Mouse (Mus musculus): ENCODE measurements around the gene Slc37a3. TPM values are rescaled to one million over a fixed set of nuclear protein-coding genes. Genes with fewer than 3 reads are reported as not detected.

The Slc37a3 gene
- polyA plus RNA-seq, 1 experiment from 2014 or later = 10.3 TPM

DNA sequence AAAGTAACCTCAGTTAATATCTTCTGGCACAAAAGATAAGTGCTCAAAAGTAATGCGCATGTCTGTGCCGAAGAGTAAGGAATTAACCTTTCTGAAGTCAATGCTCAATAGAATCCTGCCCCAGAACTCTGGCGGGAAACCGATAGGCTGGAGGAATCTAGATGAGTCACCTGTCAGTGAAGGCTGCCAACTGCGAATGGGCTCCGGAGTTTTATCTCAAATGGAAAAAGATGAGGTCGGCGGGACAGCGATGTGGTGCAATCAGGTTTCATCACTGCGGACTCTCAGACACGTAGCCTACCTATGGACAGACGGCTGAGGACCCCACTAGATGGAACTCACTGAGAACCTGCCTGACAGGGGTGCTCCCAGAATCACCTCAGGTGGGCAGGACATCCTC is 63.0 kb downstream of the Slc37a3 start:
- no peaks in the 10 kb centered on the region for H3K4me1 ChIP-seq
- no peaks in the 10 kb centered on the region for H3K36me3 ChIP-seq
- no peaks in the 10 kb centered on the region for H3K9me3 ChIP-seq (replicated peaks)
- H3K4me2 ChIP-seq = no peak overlapping the region
- H3K4me3 ChIP-seq = no peak overlapping the region
- H3K27ac ChIP-seq = no peak overlapping the region
- no peak for ATAC-seq
- H3K9ac ChIP-seq = no peak overlapping the region
- 75% methylated on average over 12 of the region's 12 CpGs for WGBS (ENCODE audit: insufficient replicate concordance)
- H3K27me3 ChIP-seq (replicated peaks) = no peaks in the 10 kb centered on the region

DNA sequence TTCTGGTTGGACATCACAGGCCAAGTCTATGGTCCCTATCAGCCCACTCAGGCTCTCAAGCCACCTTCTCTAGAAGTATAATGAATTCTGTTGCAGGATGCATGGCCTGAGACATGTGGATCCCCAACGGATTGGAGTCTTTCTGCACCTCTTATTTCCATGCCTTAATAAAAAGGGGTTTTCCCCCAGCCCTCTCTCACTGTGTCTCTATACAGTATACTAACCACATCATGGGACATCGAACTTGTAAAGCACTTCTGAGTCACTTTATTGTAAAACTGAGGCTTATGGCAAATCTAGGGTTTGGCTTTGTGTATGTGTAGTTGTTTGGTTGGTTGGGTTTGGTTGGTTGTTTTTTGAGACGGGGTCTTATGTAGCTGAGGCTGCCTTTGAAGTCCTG is 65.7 kb downstream of the Slc37a3 start:
- Histone ChIP-seq H3K9me3 (replicated peaks) (no peaks in the 10 kb centered on the region), H3K4me3 (no peak overlapping the region), H3K4me2 (no peak overlapping the region), H3K4me1 (no peaks in the 10 kb centered on the region), H3K27ac (no peak overlapping the region), H3K27me3 (replicated peaks) (no peaks in the 10 kb centered on the region), H3K9ac (no peak overlapping the region), H3K36me3 (no peaks in the 10 kb centered on the region)
- WGBS (ENCODE audit: insufficient replicate concordance) = 63% methylated on average over 3 of the region's 3 CpGs
- ATAC-seq = no peak

DNA sequence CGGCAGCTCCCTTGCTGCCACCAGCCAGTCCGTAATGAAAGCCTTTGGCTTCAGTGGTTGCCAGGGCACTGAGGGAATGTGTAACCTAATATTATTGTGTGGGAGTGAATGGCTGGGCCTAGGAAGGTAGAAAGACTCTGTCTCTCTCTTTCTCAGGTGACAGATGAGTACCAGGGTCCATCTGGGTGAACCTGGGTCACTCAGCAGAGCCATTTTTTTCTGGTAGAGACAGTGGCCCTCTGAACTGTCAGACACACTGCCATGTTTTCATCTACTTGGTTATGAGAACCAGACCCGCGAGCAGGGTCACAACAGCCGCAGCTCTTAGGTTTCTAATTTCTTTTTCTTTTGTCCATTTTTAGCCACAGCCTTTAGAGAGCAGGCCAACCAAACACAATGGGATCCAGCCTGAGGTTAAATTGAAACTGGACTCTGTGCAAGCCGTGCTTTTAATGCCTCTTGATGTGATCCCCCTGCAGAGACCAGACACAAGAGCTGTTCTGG is 73.1 kb downstream of the Slc37a3 start:
- Histone ChIP-seq H3K9me3 (replicated peaks) (no peaks in the 10 kb centered on the region), H3K9ac (no peak overlapping the region), H3K4me2 (no peak overlapping the region), H3K4me3 (no peak overlapping the region), H3K36me3 (no peaks in the 10 kb centered on the region), H3K27me3 (replicated peaks) (no peaks in the 10 kb centered on the region), H3K4me1 (no peaks in the 10 kb centered on the region), H3K27ac (no peak overlapping the region)
- 68% methylated on average over 6 of the region's 6 CpGs for WGBS (ENCODE audit: insufficient replicate concordance)
- no peak for ATAC-seq

DNA sequence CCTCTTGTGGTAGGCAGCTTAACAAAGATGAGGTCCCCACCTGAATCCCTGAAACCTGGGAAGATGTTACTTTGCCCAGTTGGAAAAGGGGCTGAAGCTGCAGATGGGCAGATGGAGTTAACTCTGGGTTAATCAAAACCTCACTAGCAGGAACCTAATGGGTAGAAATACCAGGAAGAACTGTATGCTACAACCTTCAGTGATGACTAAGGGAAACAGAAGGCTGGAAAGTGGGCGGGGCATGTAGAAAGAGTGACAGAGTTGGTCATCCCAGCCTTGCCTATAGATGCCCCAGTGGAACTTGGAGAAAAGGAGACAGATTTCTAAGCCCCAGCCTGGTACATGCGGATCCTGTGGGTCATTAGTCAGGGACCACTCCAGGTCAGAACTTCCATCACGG is 76.0 kb downstream of the Slc37a3 start:
- Histone ChIP-seq H3K4me1 (no peaks in the 10 kb centered on the region), H3K27ac (no peak overlapping the region), H3K4me2 (no peak overlapping the region), H3K9me3 (replicated peaks) (no peaks in the 10 kb centered on the region), H3K27me3 (replicated peaks) (no peaks in the 10 kb centered on the region), H3K9ac (no peak overlapping the region), H3K36me3 (no peaks in the 10 kb centered on the region), H3K4me3 (no peak overlapping the region)
- no peak for ATAC-seq
- 60% methylated on average over 3 of the region's 3 CpGs for WGBS (ENCODE audit: insufficient replicate concordance)

DNA sequence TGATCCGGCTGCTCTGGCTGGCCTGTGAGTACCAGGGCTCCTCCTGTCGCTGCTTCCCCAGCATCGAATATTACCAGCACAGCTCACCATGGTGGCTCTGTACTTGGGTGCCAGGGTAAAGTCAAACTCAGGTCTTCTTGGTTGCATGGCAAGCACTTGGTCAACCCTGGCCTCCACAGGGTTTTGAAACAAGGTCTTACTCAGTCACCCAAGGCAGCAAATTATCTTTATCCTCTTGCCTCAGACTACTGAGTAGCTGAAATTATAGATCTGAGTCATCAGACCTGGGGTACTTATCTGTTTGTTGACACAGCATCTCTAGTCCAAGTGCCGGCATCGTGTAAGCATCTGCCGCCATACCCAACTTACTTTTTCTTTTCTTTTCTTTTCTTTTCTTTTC is 80.4 kb downstream of the Slc37a3 start:
- Histone ChIP-seq H3K4me3 (no peak overlapping the region), H3K4me1 (peaks cover 6% of the 10 kb centered on the region; the same call in 1 of the 2 replicates), H3K27ac (no peak overlapping the region), H3K27me3 (replicated peaks) (no peaks in the 10 kb centered on the region), H3K4me2 (no peak overlapping the region), H3K36me3 (no peaks in the 10 kb centered on the region), H3K9ac (no peak overlapping the region), H3K9me3 (replicated peaks) (no peaks in the 10 kb centered on the region)
- ATAC-seq = no peak
- 81% methylated on average over 6 of the region's 6 CpGs for WGBS (ENCODE audit: insufficient replicate concordance)

DNA sequence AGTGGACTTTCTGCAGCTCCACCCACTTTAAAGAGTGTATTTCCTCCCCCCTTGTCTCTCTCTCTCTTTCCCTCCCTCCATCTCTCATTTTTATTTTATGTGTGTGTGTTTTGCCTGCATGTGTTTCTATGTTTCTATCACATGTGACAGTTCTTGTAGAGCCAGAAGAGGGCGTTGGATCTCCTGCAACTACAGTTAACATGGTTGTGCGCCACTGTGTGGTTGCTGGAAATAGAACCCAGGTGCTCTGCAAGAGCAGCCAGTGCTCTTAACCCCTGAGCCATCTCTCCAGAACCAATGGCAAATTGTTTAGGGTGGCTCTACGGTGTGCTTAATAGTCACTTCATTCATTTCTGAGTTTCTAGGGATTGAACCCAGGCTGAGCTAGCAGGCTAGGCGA is 81.0 kb downstream of the Slc37a3 start:
- no peaks in the 10 kb centered on the region for H3K36me3 ChIP-seq
- H3K4me2 ChIP-seq = no peak overlapping the region
- ATAC-seq = no peak
- H3K27me3 ChIP-seq (replicated peaks) = no peaks in the 10 kb centered on the region
- no peak overlapping the region for H3K27ac ChIP-seq
- H3K9ac ChIP-seq = no peak overlapping the region
- 55% methylated on average over 4 of the region's 4 CpGs for WGBS (ENCODE audit: insufficient replicate concordance)
- H3K9me3 ChIP-seq (replicated peaks) = no peaks in the 10 kb centered on the region
- no peak overlapping the region for H3K4me3 ChIP-seq
- H3K4me1 ChIP-seq = peaks cover 6% of the 10 kb centered on the region; the same call in 1 of the 2 replicates

DNA sequence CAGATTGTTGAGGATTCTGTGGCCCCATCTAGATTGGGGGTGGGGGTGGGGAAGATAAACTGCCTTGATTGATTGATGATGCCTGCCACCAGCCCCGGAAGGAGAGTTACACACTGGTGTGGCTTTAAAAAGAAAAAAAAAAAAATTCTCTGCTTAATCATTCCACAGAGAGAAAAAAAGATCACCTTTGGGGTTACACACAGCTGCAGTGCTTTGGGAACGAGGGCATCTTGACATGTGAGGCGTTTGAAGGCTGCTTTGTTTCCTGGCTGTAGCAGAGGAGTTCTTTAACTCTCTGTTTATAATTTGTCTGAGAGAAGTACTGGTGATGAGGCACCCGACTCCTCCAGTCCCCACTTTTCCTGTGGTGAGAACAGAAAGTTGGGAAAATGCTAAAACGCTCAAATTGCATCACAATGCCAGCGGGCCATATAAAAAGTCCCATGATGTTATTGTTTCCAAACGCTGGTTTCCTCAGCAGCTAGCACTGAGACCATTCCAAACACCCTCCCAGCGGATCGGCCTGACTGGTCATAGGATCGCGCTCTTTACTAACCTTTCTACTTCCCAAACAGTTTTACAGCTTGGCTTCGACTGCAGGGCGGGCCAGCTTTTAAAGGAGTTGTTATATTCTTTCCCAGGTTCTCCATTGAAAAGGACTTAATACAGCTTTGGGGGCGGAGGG is 81.6 kb downstream of the Slc37a3 start:
- no peak overlapping the region for H3K4me2 ChIP-seq
- H3K4me1 ChIP-seq = peaks cover 6% of the 10 kb centered on the region; the same call in 1 of the 2 replicates
- no peak overlapping the region for H3K9ac ChIP-seq
- WGBS (ENCODE audit: insufficient replicate concordance) = 46% methylated on average over 14 of the region's 14 CpGs
- no peaks in the 10 kb centered on the region for H3K27me3 ChIP-seq (replicated peaks)
- no peaks in the 10 kb centered on the region for H3K9me3 ChIP-seq (replicated peaks)
- no peak overlapping the region for H3K27ac ChIP-seq
- H3K36me3 ChIP-seq = no peaks in the 10 kb centered on the region
- no peak overlapping the region for H3K4me3 ChIP-seq
- no peak for ATAC-seq

DNA sequence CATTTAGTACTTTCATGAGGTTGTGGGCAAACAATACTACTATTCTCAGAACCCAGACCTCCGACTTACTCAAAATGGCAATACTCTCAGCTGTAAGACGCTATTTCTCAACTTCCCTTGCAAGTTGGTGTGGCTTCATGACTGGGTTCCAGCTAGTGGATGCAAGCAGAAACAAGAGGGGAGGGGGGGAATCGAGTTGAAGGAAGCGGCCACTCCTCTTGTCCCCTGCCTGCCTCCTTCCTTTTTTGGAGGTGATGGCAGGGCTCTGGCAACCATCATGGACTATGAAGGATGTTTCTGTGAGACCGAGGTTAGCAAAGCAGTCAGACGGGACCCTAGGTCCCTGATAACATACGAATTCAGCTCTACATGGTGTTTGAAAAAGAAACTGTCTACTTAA is 87.8 kb downstream of the Slc37a3 start:
- H3K4me1 ChIP-seq = 0 out of 2 replicates have a peak, but pooled peaks cover 6% of the 10 kb centered on the region
- no peak overlapping the region for H3K4me3 ChIP-seq
- no peaks in the 10 kb centered on the region for H3K36me3 ChIP-seq
- H3K4me2 ChIP-seq = no peak overlapping the region
- no peak for ATAC-seq
- no peak overlapping the region for H3K27ac ChIP-seq
- no peak overlapping the region for H3K9ac ChIP-seq
- H3K9me3 ChIP-seq (replicated peaks) = no peaks in the 10 kb centered on the region
- H3K27me3 ChIP-seq (replicated peaks) = no peaks in the 10 kb centered on the region
- 42% methylated on average over 7 of the region's 7 CpGs for WGBS (ENCODE audit: insufficient replicate concordance)

DNA sequence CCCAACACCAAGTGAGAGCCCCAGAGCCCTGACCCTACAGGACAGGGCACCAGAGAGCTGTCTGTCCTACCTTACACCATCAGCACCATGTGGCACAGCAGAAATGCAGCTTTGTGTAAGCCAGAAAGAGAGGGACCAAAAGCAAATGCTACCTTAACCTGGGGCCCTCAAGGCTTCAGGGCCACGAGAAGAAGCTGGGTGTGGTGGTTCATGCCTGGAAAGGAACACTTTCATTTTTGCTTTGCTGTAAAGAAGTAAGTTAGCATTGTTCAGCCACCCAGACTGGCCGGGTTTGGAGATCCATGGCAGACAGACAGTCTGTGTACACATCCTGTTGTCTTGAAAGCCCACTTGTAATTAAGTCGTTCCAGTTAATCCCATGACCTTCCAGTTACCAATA is 89.7 kb downstream of the Slc37a3 start:
- Histone ChIP-seq H3K36me3 (no peaks in the 10 kb centered on the region), H3K4me3 (no peak overlapping the region), H3K9ac (no peak overlapping the region), H3K9me3 (replicated peaks) (no peaks in the 10 kb centered on the region), H3K4me1 (0 out of 2 replicates have a peak, but pooled peaks cover 6% of the 10 kb centered on the region), H3K4me2 (no peak overlapping the region), H3K27ac (no peak overlapping the region), H3K27me3 (replicated peaks) (no peaks in the 10 kb centered on the region)
- WGBS (ENCODE audit: insufficient replicate concordance) = 73% methylated on average over 3 of the region's 3 CpGs
- ATAC-seq = no peak

DNA sequence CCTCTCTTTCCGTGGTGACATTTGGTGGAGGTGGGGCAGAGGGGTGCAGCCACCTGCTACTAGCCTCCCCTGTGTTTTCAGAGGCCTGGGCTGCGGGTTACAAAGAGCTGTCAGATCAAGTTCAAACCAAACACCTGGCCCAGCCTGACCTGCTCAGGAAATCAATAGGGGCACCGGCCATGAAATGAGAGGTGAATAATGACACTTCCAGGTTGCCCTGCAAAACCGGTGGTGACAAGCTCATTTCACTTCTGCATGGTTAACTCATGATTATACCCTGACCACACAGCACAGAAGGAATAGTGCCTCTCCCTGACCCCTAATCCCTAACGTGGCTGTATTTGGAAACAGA is 90.8 kb downstream of the Slc37a3 start:
- H3K36me3 ChIP-seq = no peaks in the 10 kb centered on the region
- H3K9ac ChIP-seq = no peak overlapping the region
- H3K4me1 ChIP-seq = 0 out of 2 replicates have a peak, but pooled peaks cover 6% of the 10 kb centered on the region
- H3K27me3 ChIP-seq (replicated peaks) = no peaks in the 10 kb centered on the region
- H3K9me3 ChIP-seq (replicated peaks) = no peaks in the 10 kb centered on the region
- no peak for ATAC-seq
- 43% methylated on average over 5 of the region's 5 CpGs for WGBS (ENCODE audit: insufficient replicate concordance)
- no peak overlapping the region for H3K4me2 ChIP-seq
- no peak overlapping the region for H3K4me3 ChIP-seq
- no peak overlapping the region for H3K27ac ChIP-seq

DNA sequence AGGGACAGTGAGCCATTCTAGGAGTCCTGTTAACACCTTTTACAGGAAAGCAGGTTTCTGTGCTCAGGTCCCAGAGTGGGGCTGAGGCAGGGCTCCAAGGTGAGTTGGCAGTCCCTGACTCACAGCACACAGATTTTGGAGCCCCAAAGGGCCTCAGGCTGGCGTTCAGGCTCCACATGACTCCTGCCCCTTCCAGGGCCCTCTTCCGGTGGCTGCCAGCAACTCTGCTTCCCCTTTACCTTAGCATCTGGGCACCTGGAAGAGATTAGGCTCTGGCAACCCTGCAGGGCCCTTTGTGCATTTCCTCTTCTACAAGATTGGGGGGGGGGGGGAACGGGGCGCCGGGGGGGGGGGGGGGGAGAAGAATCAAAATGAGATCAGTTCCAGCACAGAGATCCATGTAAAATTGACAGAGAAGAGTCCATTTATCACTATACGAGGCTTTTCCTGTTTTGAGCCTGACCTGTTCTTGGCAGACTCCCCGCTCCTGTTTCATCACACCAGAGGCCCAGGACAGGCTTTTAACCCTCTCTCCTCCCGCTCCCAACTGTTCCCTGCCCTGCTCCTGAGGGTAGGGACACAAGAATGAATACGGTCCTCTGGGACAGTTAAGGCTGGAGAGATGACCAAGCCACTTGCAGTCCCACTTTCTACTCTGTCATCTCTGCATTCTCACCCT is 91.3 kb downstream of the Slc37a3 start:
- no peaks in the 10 kb centered on the region for H3K27me3 ChIP-seq (replicated peaks)
- H3K4me2 ChIP-seq = no peak overlapping the region
- 0 out of 2 replicates have a peak, but pooled peaks cover 6% of the 10 kb centered on the region for H3K4me1 ChIP-seq
- H3K36me3 ChIP-seq = no peaks in the 10 kb centered on the region
- ATAC-seq = no peak
- H3K9me3 ChIP-seq (replicated peaks) = no peaks in the 10 kb centered on the region
- H3K9ac ChIP-seq = no peak overlapping the region
- WGBS (ENCODE audit: insufficient replicate concordance) = 38% methylated on average over 7 of the region's 9 CpGs
- H3K27ac ChIP-seq = no peak overlapping the region
- no peak overlapping the region for H3K4me3 ChIP-seq

DNA sequence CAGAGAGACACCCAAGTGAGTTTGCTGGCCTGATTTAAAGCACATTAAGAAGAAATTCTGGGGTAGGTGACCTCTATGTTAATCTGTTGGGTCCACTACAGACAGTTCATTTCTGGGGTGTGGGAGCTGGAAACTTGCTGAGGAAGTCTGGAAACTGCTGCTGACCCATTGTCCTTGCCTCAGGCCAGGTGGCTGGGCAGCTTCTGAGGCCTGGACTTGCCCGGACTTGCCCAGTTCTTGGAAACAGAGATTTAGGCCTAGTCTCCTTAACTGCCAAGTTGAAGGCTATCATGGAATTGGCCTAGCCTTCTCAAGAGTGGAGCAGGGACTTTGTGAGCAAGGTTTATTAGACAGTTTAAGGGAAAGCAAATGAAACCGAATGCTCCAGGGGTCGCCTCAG is 92.6 kb downstream of the Slc37a3 start:
- H3K4me3 ChIP-seq = no peak overlapping the region
- 0 out of 2 replicates have a peak, but pooled peaks cover 6% of the 10 kb centered on the region for H3K4me1 ChIP-seq
- no peaks in the 10 kb centered on the region for H3K36me3 ChIP-seq
- H3K4me2 ChIP-seq = no peak overlapping the region
- no peaks in the 10 kb centered on the region for H3K9me3 ChIP-seq (replicated peaks)
- ATAC-seq = no peak
- no peak overlapping the region for H3K27ac ChIP-seq
- H3K27me3 ChIP-seq (replicated peaks) = no peaks in the 10 kb centered on the region
- 72% methylated on average over 3 of the region's 3 CpGs for WGBS (ENCODE audit: insufficient replicate concordance)
- no peak overlapping the region for H3K9ac ChIP-seq
